Mouse (Mus musculus) megakaryocyte, embryonic 14.5 days (primary cell): ENCODE measurements around the gene Ptger1.

Experiments used
- FLI1 ChIP-seq: IDR thresholded peaks from 2 replicates; pipeline ENCODE4 v1.6.1; 2012; ENCODE audit warnings: low read length, inconsistent platforms, mixed read lengths
- GATA1 ChIP-seq: IDR thresholded peaks from 3 replicates; pipeline ENCODE4 v1.6.1; 2012; ENCODE audit warnings: mixed read lengths, low read length, inconsistent platforms, borderline replicate concordance

DNA sequence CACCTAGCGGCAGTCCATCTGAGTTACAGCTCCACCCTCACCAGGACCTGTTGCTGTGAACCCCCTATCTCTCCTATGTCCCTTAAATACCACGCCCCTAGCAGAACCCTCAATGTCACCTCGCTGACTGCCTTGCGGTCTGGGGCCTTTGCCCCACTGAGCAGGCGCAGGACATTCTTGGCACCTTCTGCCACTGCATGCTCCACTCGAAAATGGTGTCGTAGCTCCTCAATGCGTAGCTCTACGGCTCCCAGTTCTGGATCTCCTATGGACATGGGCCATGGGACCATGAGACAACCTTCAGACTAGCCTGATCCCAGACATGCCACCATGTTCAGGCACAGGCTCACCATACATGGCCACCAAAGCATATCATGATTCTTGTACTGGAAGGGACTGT lies 18.0 kb downstream of the Ptger1 start:
- no peak for TF ChIP-seq GATA1
- no peak for TF ChIP-seq FLI1
